Comparison of ENCODE assay signal across 13 mouse cellular contexts in the genomic region with DNA sequence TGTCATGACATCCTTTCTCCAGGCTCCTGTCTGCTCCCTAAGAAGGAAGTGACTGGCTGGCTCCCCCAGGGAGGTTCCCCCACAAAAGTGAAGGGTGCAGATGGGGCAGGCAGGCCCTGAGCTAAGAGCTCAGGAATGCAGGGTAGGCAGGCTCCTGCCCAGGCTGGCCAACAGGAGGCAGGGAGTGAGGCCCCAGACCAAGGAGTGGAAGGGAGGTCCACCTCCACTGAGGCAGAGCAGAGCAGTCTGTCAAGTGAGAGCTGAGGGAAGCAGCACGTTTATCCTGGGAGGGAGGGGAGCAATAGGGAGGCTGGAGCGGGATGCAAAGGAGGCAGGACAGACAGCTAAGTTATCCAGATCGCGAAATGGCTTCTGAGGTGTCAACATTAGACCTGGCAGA. TPM values are rescaled to one million over a fixed set of nuclear protein-coding genes. Genes with fewer than 3 reads are reported as not detected.
DNase-seq lines count a peak whose midpoint lies in the region; ATAC-seq and TF ChIP-seq lines count a peak whose summit lies in the region.
"Had no signal": no experiment of that assay in that cellular context is flagged by ENCODE, and none has a peak within 500 bp of the region (broad histone marks: within the 10 kb centered on the region; RNA-seq: fewer than 3 reads in every experiment).

No protein-coding gene starts in this region.

- no peak overlapping the region for H3K4me2 ChIP-seq in forebrain, embryonic 12.5 days
- H3K4me2 ChIP-seq in forebrain, embryonic 13.5 days, result no peak overlapping the region
- H3K4me2 ChIP-seq in hindbrain, embryonic 13.5 days, result no peak overlapping the region

- no peak for TF ChIP-seq CTCF in kidney, adult 2 months (conservative IDR thresholded peaks at IDR 0.05; ENCODE audit: insufficient read depth, insufficient read length, low read depth, low read length)

- H3K4me3 ChIP-seq in forebrain, embryonic 12.5 days (replicated peaks), result no peak overlapping the region
- H3K4me3 ChIP-seq in forebrain, embryonic 13.5 days, result no peak overlapping the region
- no peak overlapping the region for H3K4me3 ChIP-seq in kidney, adult 2 months (ENCODE audit: insufficient read depth, low read depth, low read length)
- H3K4me3 ChIP-seq in hindbrain, embryonic 13.5 days, result no peak overlapping the region

- H3K36me3 ChIP-seq in forebrain, embryonic 12.5 days (replicated peaks), result peaks cover 17% of the 10 kb centered on the region
- peaks cover 16% of the 10 kb centered on the region for H3K36me3 ChIP-seq in forebrain, embryonic 13.5 days (ENCODE audit: poor library complexity, severe bottlenecking)
- no peaks in the 10 kb centered on the region for H3K36me3 ChIP-seq in kidney, adult 2 months (ENCODE audit: control insufficient read depth, insufficient read depth, low read length)
- H3K36me3 ChIP-seq in hindbrain, embryonic 13.5 days, result peaks cover 13% of the 10 kb centered on the region

- no peak for ATAC-seq in forebrain, embryonic 12.5 days (ENCODE audit: low FRiP score)
- ATAC-seq in forebrain, embryonic 13.5 days, result no peak
- ATAC-seq in hindbrain, embryonic 13.5 days (ENCODE audit: low FRiP score), result no peak
- ATAC-seq: forebrain, embryonic 16.5 days had no signal

- no peak for TF ChIP-seq POLR2A in kidney, adult 2 months (IDR thresholded peaks at IDR 0.05; ENCODE audit: low read depth, low read length)

- 0 out of 2 replicates have a peak overlapping the region, but pooled peaks have one; percentile 1 for H3K9ac ChIP-seq in forebrain, embryonic 12.5 days
- no peak overlapping the region for H3K9ac ChIP-seq in forebrain, embryonic 13.5 days
- H3K9ac ChIP-seq in hindbrain, embryonic 13.5 days, result peak overlapping the region; percentile 35; the same call in 1 of the 2 replicates

- H3K27ac ChIP-seq in forebrain, embryonic 12.5 days, result peak overlapping the region; percentile 31
- no peak overlapping the region for H3K27ac ChIP-seq in forebrain, embryonic 13.5 days
- 0 out of 2 replicates have a peak overlapping the region, but pooled peaks have one; percentile 6 for H3K27ac ChIP-seq in kidney, adult 2 months (ENCODE audit: insufficient read depth, low read depth, low read length)
- H3K27ac ChIP-seq in hindbrain, embryonic 13.5 days, result no peak overlapping the region

- no peaks in the 10 kb centered on the region for H3K9me3 ChIP-seq in forebrain, embryonic 12.5 days
- no peaks in the 10 kb centered on the region for H3K9me3 ChIP-seq in forebrain, embryonic 13.5 days (replicated peaks)
- no peaks in the 10 kb centered on the region for H3K9me3 ChIP-seq in hindbrain, embryonic 13.5 days

- H3K4me1 ChIP-seq in forebrain, embryonic 12.5 days, result peaks cover 81% of the 10 kb centered on the region
- H3K4me1 ChIP-seq in forebrain, embryonic 13.5 days, result peaks cover 82% of the 10 kb centered on the region
- H3K4me1 ChIP-seq in kidney, adult 2 months (ENCODE audit: control insufficient read depth, insufficient read depth, low read length), result peaks cover 3% of the 10 kb centered on the region; the same call in 1 of the 2 replicates
- peaks cover 88% of the 10 kb centered on the region for H3K4me1 ChIP-seq in hindbrain, embryonic 13.5 days (replicated peaks)

- 55% methylated on average over 4 of the region's 4 CpGs for WGBS in forebrain, embryonic 12.5 days
- 48% methylated on average over 4 of the region's 4 CpGs for WGBS in forebrain, embryonic 13.5 days
- 50% methylated on average over 4 of the region's 4 CpGs for WGBS in kidney, adult 2 months
- WGBS in hindbrain, embryonic 13.5 days, result 63% methylated on average over 4 of the region's 4 CpGs

- H3K27me3 ChIP-seq in forebrain, embryonic 12.5 days, result no peaks in the 10 kb centered on the region
- no peaks in the 10 kb centered on the region for H3K27me3 ChIP-seq in forebrain, embryonic 13.5 days
- no peaks in the 10 kb centered on the region for H3K27me3 ChIP-seq in kidney, adult 2 months (replicated peaks; ENCODE audit: control insufficient read depth, insufficient read depth, low read length)
- H3K27me3 ChIP-seq in hindbrain, embryonic 13.5 days, result no peaks in the 10 kb centered on the region

- no peak for DNase-seq in kidney, adult 2 months
- no peak for DNase-seq in kidney, adult 18-20 months
- DNase-seq in 3T3-L1 (ENCODE audit: low read depth, low spot score), result peak; percentile 47
- DNase-seq in retina, embryonic 14.5 days (ENCODE audit: low spot score), result no peak
- DNase-seq in thymus, postnatal 0 days (ENCODE audit: low spot score), result no peak
- DNase-seq: adrenal gland, postnatal 25 days; lung, adult 2 months; retina, postnatal 1 day; thymus, postnatal 36 days had no signal

RNA-seq across cellular contexts. Expression of a gene that starts 5.5 kb away (rescaled TPM):
- 104 and 105 TPM in 2 replicates for polyA plus RNA-seq in forebrain, embryonic 12.5 days (2016; fragmentation: Nextera tagmentation; extraction: Ambion mirVana)
- 53.5 and 58.2 TPM in 2 replicates for polyA plus RNA-seq in forebrain, embryonic 13.5 days (2015; fragmentation: Nextera tagmentation; extraction: Ambion mirVana)
- polyA plus RNA-seq in kidney, adult 2 months (2012; rRNA removed), result 28.3 and 30.3 TPM in 2 replicates
- polyA plus RNA-seq in hindbrain, embryonic 13.5 days (2015; fragmentation: Nextera tagmentation; extraction: Ambion mirVana), result 79.5 and 81.8 TPM in 2 replicates
- polyA plus RNA-seq in thymus, postnatal 0 days (2015; fragmentation: Nextera tagmentation; extraction: Ambion mirVana), result 15.9 and 18.2 TPM in 2 replicates

RNA-seq across cellular contexts. Expression of a gene that starts 11.5 kb away (rescaled TPM):
- polyA plus RNA-seq in forebrain, embryonic 12.5 days (2016; fragmentation: Nextera tagmentation; extraction: Ambion mirVana), result 104 and 108 TPM in 2 replicates
- polyA plus RNA-seq in forebrain, embryonic 13.5 days (2015; fragmentation: Nextera tagmentation; extraction: Ambion mirVana), result 141 and 143 TPM in 2 replicates
- polyA plus RNA-seq in kidney, adult 2 months (2012; rRNA removed), result 57.7 and 75.5 TPM in 2 replicates
- polyA plus RNA-seq in hindbrain, embryonic 13.5 days (2015; fragmentation: Nextera tagmentation; extraction: Ambion mirVana), result 160 and 168 TPM in 2 replicates
- polyA plus RNA-seq in thymus, postnatal 0 days (2015; fragmentation: Nextera tagmentation; extraction: Ambion mirVana), result 112 and 123 TPM in 2 replicates

RNA-seq across cellular contexts. Expression of a gene that starts 35.9 kb away (rescaled TPM):
- 16.0 and 22.6 TPM in 2 replicates for polyA plus RNA-seq in forebrain, embryonic 12.5 days (2016; fragmentation: Nextera tagmentation; extraction: Ambion mirVana)
- 0.96 and 1.4 TPM in 2 replicates for polyA plus RNA-seq in forebrain, embryonic 13.5 days (2015; fragmentation: Nextera tagmentation; extraction: Ambion mirVana)
- 0.27 and 0.31 TPM in 2 replicates for polyA plus RNA-seq in kidney, adult 2 months (2012; rRNA removed)
- polyA plus RNA-seq in hindbrain, embryonic 13.5 days (2015; fragmentation: Nextera tagmentation; extraction: Ambion mirVana), result 7.6 and 10.1 TPM in 2 replicates
- polyA plus RNA-seq in thymus, postnatal 0 days (2015; fragmentation: Nextera tagmentation; extraction: Ambion mirVana), result 3.1 and 3.5 TPM in 2 replicates

RNA-seq across cellular contexts. Expression of a gene that starts 48.1 kb away (rescaled TPM):
- 284 and 305 TPM in 2 replicates for polyA plus RNA-seq in forebrain, embryonic 12.5 days (2016; fragmentation: Nextera tagmentation; extraction: Ambion mirVana)
- polyA plus RNA-seq in forebrain, embryonic 13.5 days (2015; fragmentation: Nextera tagmentation; extraction: Ambion mirVana), result 194 and 202 TPM in 2 replicates
- polyA plus RNA-seq in kidney, adult 2 months (2012; rRNA removed), result 40.4 and 51.0 TPM in 2 replicates
- polyA plus RNA-seq in hindbrain, embryonic 13.5 days (2015; fragmentation: Nextera tagmentation; extraction: Ambion mirVana), result 163 and 166 TPM in 2 replicates
- polyA plus RNA-seq in thymus, postnatal 0 days (2015; fragmentation: Nextera tagmentation; extraction: Ambion mirVana), result 173 and 202 TPM in 2 replicates

Comparison
In these comparisons a context has a peak if more than half of its experiments do, and no peak if none do; other contexts are left out.
1. H3K27ac ChIP-seq: peak in forebrain, embryonic 12.5 days (single experiment) and kidney, adult 2 months (single experiment); none in forebrain, embryonic 13.5 days (single experiment) and hindbrain, embryonic 13.5 days (single experiment).